Mouse (Mus musculus): ENCODE results near the gene Stoml3. TPM values are rescaled to one million over a fixed set of nuclear protein-coding genes. Genes with fewer than 3 reads are reported as not detected.

The Stoml3 gene
- polyA plus RNA-seq, 1 experiment from 2014 or later = not detected

DNA sequence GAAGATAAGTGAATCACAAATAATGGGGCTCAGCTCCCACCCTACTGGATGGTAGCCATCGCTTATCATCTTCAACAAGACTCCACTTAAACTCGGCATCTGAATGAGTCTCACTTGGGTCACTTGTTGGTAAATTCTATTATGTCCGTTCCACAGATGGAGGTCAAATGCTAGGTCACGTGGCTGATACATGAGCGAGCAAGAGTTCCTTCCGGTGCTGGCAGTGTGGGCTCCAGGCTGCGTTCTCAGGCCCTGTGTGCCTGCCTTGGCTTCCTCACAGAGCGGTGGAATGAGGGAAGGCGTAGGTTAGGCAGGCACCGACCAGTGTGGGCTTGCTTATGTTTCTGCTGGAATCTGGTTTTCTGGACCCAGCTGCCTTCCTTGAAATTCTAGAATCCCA is 1.9 kb upstream of the Stoml3 start:
- no peak overlapping the region for H3K4me3 ChIP-seq
- no peaks in the 10 kb centered on the region for H3K9me3 ChIP-seq
- peaks cover 6% of the 10 kb centered on the region for H3K4me1 ChIP-seq (replicated peaks)
- 79% methylated on average over 10 of the region's 10 CpGs for WGBS
- peaks cover 14% of the 10 kb centered on the region for H3K36me3 ChIP-seq
- H3K27ac ChIP-seq = no peak overlapping the region
- no peak for DNase-seq (ENCODE audit: low spot score)
- H3K27me3 ChIP-seq (ENCODE audit: insufficient read depth, poor library complexity, severe bottlenecking) = no peaks in the 10 kb centered on the region

DNA sequence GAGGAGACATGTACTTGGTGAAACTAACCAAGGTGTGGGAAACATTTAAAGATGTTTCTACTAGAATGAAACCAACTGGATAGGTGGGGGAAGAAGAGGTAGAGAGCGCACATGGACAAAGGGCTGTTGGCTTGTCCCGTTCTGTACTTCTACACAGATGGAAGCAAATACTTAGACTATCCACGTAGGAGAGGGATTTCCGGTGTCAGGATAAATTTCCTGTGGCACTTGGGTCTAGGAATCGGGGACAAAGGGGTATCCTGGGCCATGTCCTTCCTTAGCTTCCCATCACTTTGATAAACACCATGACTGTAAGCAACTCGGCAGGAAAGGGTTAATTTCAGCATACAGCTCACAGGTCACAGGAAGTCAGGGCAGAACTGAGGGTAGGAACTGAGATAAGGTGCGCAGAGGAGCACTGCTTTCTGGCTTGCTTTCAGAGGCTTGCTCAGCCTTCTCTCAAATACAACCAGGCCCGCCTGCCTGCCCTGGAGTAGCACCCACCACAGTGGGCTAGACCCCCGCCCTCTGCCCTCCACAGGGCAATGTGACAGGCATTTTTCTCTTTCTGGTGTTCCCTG is 1.4 kb upstream of the Stoml3 start:
- Histone ChIP-seq H3K9me3 (no peaks in the 10 kb centered on the region), H3K4me1 (replicated peaks) (peaks cover 6% of the 10 kb centered on the region), H3K27ac (peak overlapping the region; percentile 12; the same call in 1 of the 2 replicates), H3K36me3 (peaks cover 9% of the 10 kb centered on the region), H3K27me3 (ENCODE audit: insufficient read depth, poor library complexity, severe bottlenecking) (no peaks in the 10 kb centered on the region), H3K4me3 (no peak overlapping the region)
- no peak for DNase-seq (ENCODE audit: low spot score)
- 72% methylated on average over 9 of the region's 9 CpGs for WGBS

GRCm38 (mm10) chr3:53498351-53498905 is 10.0 kb downstream of the Stoml3 start:
- WGBS = 89% methylated on average over 6 of the region's 6 CpGs
- no peak overlapping the region for H3K4me3 ChIP-seq
- H3K27me3 ChIP-seq (ENCODE audit: insufficient read depth, poor library complexity, severe bottlenecking) = no peaks in the 10 kb centered on the region
- no peak for DNase-seq (ENCODE audit: low spot score)
- no peaks in the 10 kb centered on the region for H3K36me3 ChIP-seq
- H3K4me1 ChIP-seq (replicated peaks) = 0 out of 2 replicates have a peak, but pooled peaks cover 2% of the 10 kb centered on the region
- H3K9me3 ChIP-seq = no peaks in the 10 kb centered on the region
- H3K27ac ChIP-seq = no peak overlapping the region

- H3K9me3 ChIP-seq = no peaks in the 10 kb centered on the region
- DNase-seq (ENCODE audit: low spot score) = no peak
- H3K36me3 ChIP-seq = no peaks in the 10 kb centered on the region
- H3K27me3 ChIP-seq (ENCODE audit: insufficient read depth, poor library complexity, severe bottlenecking) = no peaks in the 10 kb centered on the region
- 75% methylated on average over 6 of the region's 6 CpGs for WGBS
- 0 out of 2 replicates have a peak, but pooled peaks cover 2% of the 10 kb centered on the region for H3K4me1 ChIP-seq (replicated peaks)
- no peak overlapping the region for H3K4me3 ChIP-seq
- H3K27ac ChIP-seq = no peak overlapping the region
Measured at GRCm38 (mm10) chr3:53502428-53502827, 14.0 kb downstream of the Stoml3 start.

DNA sequence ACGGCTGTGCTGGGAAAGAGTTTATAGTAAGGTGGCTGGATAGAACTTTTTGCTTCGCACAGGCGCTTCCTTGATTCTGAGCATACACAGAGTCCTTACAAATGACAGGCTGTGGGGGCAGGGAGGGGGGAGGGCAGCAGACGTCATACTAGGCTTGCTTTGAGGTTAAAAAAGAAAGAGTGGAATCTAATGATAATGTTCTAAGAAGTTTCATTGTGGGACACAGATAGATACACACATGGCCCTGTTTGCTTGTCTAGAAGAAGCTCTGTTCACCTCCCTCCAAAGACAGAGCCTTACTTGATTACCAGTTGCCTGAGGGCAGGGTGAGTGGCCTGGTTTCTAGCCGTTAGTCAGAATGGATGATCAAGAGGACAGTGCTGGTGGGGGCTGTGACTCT is 24.6 kb downstream of the Stoml3 start:
- Histone ChIP-seq H3K36me3 (peaks cover 8% of the 10 kb centered on the region; the same call in 1 of the 2 replicates), H3K27me3 (ENCODE audit: insufficient read depth, poor library complexity, severe bottlenecking) (no peaks in the 10 kb centered on the region), H3K27ac (no peak overlapping the region), H3K9me3 (no peaks in the 10 kb centered on the region), H3K4me3 (no peak overlapping the region), H3K4me1 (replicated peaks) (no peaks in the 10 kb centered on the region)
- no peak for DNase-seq (ENCODE audit: low spot score)
- WGBS = 73% methylated on average over 5 of the region's 5 CpGs

- Histone ChIP-seq H3K4me3 (no peak overlapping the region), H3K36me3 (peaks cover 12% of the 10 kb centered on the region; the same call in 1 of the 2 replicates), H3K27me3 (ENCODE audit: insufficient read depth, poor library complexity, severe bottlenecking) (no peaks in the 10 kb centered on the region), H3K4me1 (replicated peaks) (no peaks in the 10 kb centered on the region), H3K27ac (no peak overlapping the region), H3K9me3 (no peaks in the 10 kb centered on the region)
- DNase-seq (ENCODE audit: low spot score) = no peak
- WGBS = 91% methylated on average over 4 of the region's 4 CpGs
Measured at GRCm38 (mm10) chr3:53514221-53515065, 26.0 kb downstream of the Stoml3 start.

DNA sequence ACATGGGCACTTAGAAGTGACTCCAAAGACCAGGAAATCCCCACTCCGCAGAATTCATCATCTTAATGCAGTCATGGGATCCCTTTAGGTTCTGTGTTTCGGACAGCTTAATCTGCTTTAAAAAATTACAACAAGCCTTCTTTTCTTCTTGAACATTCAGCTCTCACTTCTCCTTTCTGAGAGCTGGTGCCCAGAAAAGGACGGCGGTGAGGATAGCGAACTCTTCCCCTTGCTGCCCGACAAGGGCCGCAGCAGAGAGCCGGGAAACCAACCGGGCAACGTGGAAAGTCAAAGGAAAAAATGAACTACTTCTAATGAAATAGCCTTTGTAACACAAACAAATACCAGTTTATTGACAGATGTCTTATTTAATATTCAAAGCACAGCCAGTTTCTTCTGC is 34.3 kb downstream of the Stoml3 start:
- Histone ChIP-seq H3K4me3 (no peak overlapping the region), H3K9me3 (no peaks in the 10 kb centered on the region), H3K27me3 (ENCODE audit: insufficient read depth, poor library complexity, severe bottlenecking) (no peaks in the 10 kb centered on the region; the same call in 1 of the 2 replicates), H3K27ac (no peak overlapping the region), H3K4me1 (replicated peaks) (no peaks in the 10 kb centered on the region; the same call in 1 of the 2 replicates), H3K36me3 (peaks cover 8% of the 10 kb centered on the region)
- WGBS = 93% methylated on average over 10 of the region's 10 CpGs
- no peak for DNase-seq (ENCODE audit: low spot score)

DNA sequence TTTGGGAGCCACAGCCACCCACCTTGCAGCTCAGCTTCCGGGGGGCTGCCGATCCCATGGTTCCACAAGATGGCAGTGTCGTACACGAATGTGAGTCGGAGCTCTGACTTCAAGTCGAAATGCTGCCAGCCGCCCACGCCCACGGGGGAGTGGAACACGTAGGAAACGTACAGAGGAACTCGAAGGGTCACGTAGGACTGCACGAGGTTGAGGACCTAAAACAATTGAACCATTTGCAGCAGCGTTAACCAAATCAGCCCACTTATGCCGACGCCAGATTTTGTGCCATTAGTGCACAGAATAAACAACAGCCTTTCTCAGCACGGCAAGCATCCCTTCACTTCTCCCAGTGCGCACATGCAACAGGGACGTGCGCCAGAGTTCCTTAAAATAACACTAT is 37.3 kb downstream of the Stoml3 start:
- WGBS = 21% methylated on average over 21 of the region's 21 CpGs
- H3K4me3 ChIP-seq = peak overlapping the region; percentile 44
- no peaks in the 10 kb centered on the region for H3K9me3 ChIP-seq
- no peaks in the 10 kb centered on the region; the same call in 1 of the 2 replicates for H3K4me1 ChIP-seq (replicated peaks)
- no peak overlapping the region for H3K27ac ChIP-seq
- DNase-seq (ENCODE audit: low spot score) = peak; percentile 77
- H3K36me3 ChIP-seq = peaks cover 3% of the 10 kb centered on the region; the same call in 1 of the 2 replicates
- H3K27me3 ChIP-seq (ENCODE audit: insufficient read depth, poor library complexity, severe bottlenecking) = no peaks in the 10 kb centered on the region; the same call in 1 of the 2 replicates

DNA sequence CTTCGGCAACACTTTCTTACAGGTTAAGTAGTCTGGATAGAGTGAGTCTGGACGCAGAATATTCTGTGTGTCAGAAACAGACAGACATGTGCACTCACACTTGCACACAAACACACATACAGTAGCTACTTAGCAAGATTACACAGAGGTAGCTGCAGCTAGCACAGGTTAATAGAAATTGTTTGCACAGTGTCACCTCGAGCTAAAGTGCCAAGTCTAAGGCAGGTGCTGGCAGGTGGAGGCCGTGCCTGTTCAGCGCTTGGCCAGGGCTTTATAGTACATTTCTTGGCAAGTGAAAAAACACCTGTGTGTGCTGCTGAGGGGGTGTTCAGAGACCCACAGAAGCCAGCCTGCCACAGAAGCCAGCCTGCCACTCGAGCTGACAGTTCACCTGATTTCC is 41.9 kb downstream of the Stoml3 start:
- no peak overlapping the region for H3K4me3 ChIP-seq
- H3K4me1 ChIP-seq (replicated peaks) = no peaks in the 10 kb centered on the region; the same call in 1 of the 2 replicates
- no peaks in the 10 kb centered on the region for H3K9me3 ChIP-seq
- no peak for DNase-seq (ENCODE audit: low spot score)
- no peaks in the 10 kb centered on the region; the same call in 1 of the 2 replicates for H3K27me3 ChIP-seq (ENCODE audit: insufficient read depth, poor library complexity, severe bottlenecking)
- no peak overlapping the region for H3K27ac ChIP-seq
- WGBS = 90% methylated on average over 6 of the region's 6 CpGs
- H3K36me3 ChIP-seq = peaks cover 5% of the 10 kb centered on the region; the same call in 1 of the 2 replicates

- Histone ChIP-seq H3K27ac (no peak overlapping the region), H3K4me3 (no peak overlapping the region), H3K36me3 (peaks cover 13% of the 10 kb centered on the region), H3K9me3 (no peaks in the 10 kb centered on the region), H3K27me3 (ENCODE audit: insufficient read depth, poor library complexity, severe bottlenecking) (no peaks in the 10 kb centered on the region), H3K4me1 (replicated peaks) (no peaks in the 10 kb centered on the region)
- no peak for DNase-seq (ENCODE audit: low spot score)
- whole genome bisulfite sequencing = 91% methylated on average over 6 of the region's 6 CpGs
Measured at GRCm38 (mm10) chr3:53532091-53532490, 43.6 kb downstream of the Stoml3 start.

DNA sequence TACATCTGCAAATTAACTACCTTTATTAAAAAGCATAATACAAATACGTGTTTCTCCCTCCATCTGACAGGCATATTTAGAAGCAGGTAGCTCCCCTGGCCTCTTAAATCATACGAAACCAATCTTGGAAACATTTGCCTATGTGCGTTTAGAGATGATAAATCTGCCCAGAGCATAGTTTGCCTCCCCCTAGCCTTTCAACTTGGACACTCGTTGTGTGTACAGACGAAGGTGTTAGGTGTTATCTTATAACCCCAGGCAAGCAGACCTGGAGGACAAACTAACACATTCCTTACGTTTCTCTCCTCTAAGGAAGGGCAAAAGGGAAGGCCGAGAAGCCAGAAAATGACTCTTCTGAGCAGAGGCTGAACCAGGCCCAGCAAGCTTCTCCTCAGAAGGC is 64.2 kb downstream of the Stoml3 start:
- Histone ChIP-seq H3K27ac (no peak overlapping the region), H3K27me3 (ENCODE audit: insufficient read depth, poor library complexity, severe bottlenecking) (peaks cover 10% of the 10 kb centered on the region), H3K9me3 (no peaks in the 10 kb centered on the region), H3K4me1 (replicated peaks) (peaks cover 6% of the 10 kb centered on the region), H3K36me3 (peaks cover 9% of the 10 kb centered on the region), H3K4me3 (no peak overlapping the region)
- WGBS = 85% methylated on average over 7 of the region's 7 CpGs
- no peak for DNase-seq (ENCODE audit: low spot score)

GRCm38 (mm10) chr3:53555031-53555952 is 66.8 kb downstream of the Stoml3 start:
- Histone ChIP-seq H3K27ac (no peak overlapping the region), H3K36me3 (no peaks in the 10 kb centered on the region), H3K9me3 (no peaks in the 10 kb centered on the region), H3K4me3 (no peak overlapping the region), H3K27me3 (ENCODE audit: insufficient read depth, poor library complexity, severe bottlenecking) (peaks cover 15% of the 10 kb centered on the region), H3K4me1 (replicated peaks) (peaks cover 14% of the 10 kb centered on the region)
- no peak for DNase-seq (ENCODE audit: low spot score)
- WGBS = 71% methylated on average over 10 of the region's 10 CpGs
